Mouse (Mus musculus) liver, embryonic 15.5 days (tissue): ENCODE measurements around the gene Bdp1. TPM values are rescaled to one million over a fixed set of nuclear protein-coding genes. Genes with fewer than 3 reads are reported as not detected.
"Not testable (repeated sequence)": the region's sequence is repeated elsewhere in the genome, so short reads cannot be mapped to it uniquely, and the experiment has no call there.

Experiments
- ATAC-seq: fragments of 200-750 bp; cut with Nextera tagmentation; 2 replicates; pipeline ENCODE4 v1.8.0; 2017; ENCODE audit warnings: moderate number of reproducible peaks, mild to moderate bottlenecking, moderate library complexity; ENCODE audit not compliant: insufficient read depth
- H3K27ac ChIP-seq: fragments of 300-500 bp; sonication (generic); replicated peaks from 2 replicates; pipeline ENCODE4 v1.5.1; 2015; ENCODE audit warnings: mild to moderate bottlenecking, inconsistent platforms
- H3K27me3 ChIP-seq: fragments of 300-500 bp; sonication (generic); 2 replicates; pipeline ENCODE4 v1.6.1; 2015; ENCODE audit warnings: mild to moderate bottlenecking, inconsistent platforms
- H3K36me3 ChIP-seq: fragments of 300-500 bp; sonication (generic); replicated peaks from 2 replicates; pipeline ENCODE4 v1.6.1; 2015; ENCODE audit warnings: moderate library complexity, mild to moderate bottlenecking, inconsistent platforms
- H3K4me1 ChIP-seq: fragments of 300-500 bp; sonication (generic); replicated peaks from 2 replicates; pipeline ENCODE4 v1.6.1; 2015; ENCODE audit warnings: inconsistent platforms
- H3K4me2 ChIP-seq: fragments of 300-500 bp; sonication (generic); 2 replicates; pipeline ENCODE4 v1.6.1; 2015; ENCODE audit warnings: moderate library complexity, mild to moderate bottlenecking, inconsistent platforms
- H3K4me3 ChIP-seq: fragments of 300-500 bp; sonication (generic); replicated peaks from 2 replicates; pipeline ENCODE4 v1.5.1; 2015; ENCODE audit warnings: mild to moderate bottlenecking, inconsistent platforms
- H3K9ac ChIP-seq: fragments of 300-500 bp; sonication (generic); 2 replicates; pipeline ENCODE4 v1.6.1; 2015; ENCODE audit warnings: moderate library complexity, mild to moderate bottlenecking, inconsistent platforms
- H3K9me3 ChIP-seq: fragments of 300-500 bp; sonication (generic); replicated peaks from 2 replicates; pipeline ENCODE4 v1.6.1; 2016; ENCODE audit warnings: inconsistent platforms
- WGBS: fragments of 180-500 bp; shearing (Covaris S2); methylation state at CpG from one replicate; pipeline ENCODE4 v1.1.7; 2015; ENCODE audit warnings: mixed read lengths; ENCODE audit not compliant: insufficient replicate concordance; 5-methylcytosine and 5-hydroxymethylcytosine counted together
- polyA plus RNA-seq: library from polyadenylated mRNA; unstranded; fragments of >200 nt; fragmentation: Nextera tagmentation; extraction: Ambion mirVana; gene quantifications from 2 replicates; pipeline ENCODE4 v1.2.1, GENCODE M21; 2015

Gene Bdp1
- polyA plus RNA-seq, 1 experiment from 2014 or later, result 12.0 TPM

GRCm38 (mm10) chr13:100098808-100099207, 5.1 kb downstream of the Bdp1 start:
- 43% methylated on average over 6 of the region's 6 CpGs for WGBS
- no peak for ATAC-seq

DNA sequence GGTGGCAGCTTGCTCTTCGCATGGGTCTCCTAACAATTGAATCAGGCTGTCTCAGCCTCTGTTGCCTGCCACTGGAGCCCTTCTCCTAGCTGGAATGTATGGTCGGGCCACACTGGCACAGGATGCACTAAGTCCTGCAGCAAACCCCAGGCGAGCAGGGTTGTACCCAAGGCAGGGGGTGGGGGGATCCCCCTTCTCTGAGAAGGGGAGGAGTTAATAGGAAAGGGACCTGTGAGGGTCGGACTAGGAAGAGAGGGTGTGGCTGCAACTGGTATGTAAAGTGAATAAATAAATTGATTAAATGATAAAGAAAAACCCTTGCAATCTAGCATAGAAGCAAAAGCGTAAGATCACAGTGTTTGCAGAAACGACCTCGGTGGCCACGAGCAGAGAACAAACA, 32.4 kb downstream of the Bdp1 start:
- ATAC-seq, result no peak
- Histone ChIP-seq H3K4me3 (no peak overlapping the region), H3K27ac (no peak overlapping the region), H3K4me1 (no peaks in the 10 kb centered on the region), H3K9ac (no peak overlapping the region), H3K4me2 (no peak overlapping the region), H3K27me3 (no peaks in the 10 kb centered on the region), H3K9me3 (no peaks in the 10 kb centered on the region), H3K36me3 (peaks cover 75% of the 10 kb centered on the region)
- 78% methylated on average over 8 of the region's 8 CpGs for WGBS

More at GRCm38 (mm10) chr13:100098808-100099207, 5.1 kb downstream of the Bdp1 start:
- no peaks in the 10 kb centered on the region for H3K9me3 ChIP-seq
- H3K36me3 ChIP-seq, result peaks cover 48% of the 10 kb centered on the region
- H3K9ac ChIP-seq, result no peak overlapping the region
- H3K27me3 ChIP-seq, result no peaks in the 10 kb centered on the region
- H3K4me1 ChIP-seq, result peaks cover 27% of the 10 kb centered on the region
- H3K27ac ChIP-seq, result no peak overlapping the region
- no peak overlapping the region for H3K4me3 ChIP-seq
- no peak overlapping the region for H3K4me2 ChIP-seq

- peaks cover 73% of the 10 kb centered on the region for H3K36me3 ChIP-seq
- no peaks in the 10 kb centered on the region for H3K9me3 ChIP-seq
- no peaks in the 10 kb centered on the region for H3K4me1 ChIP-seq
Measured at GRCm38 (mm10) chr13:100067821-100068220, 36.0 kb downstream of the Bdp1 start.

DNA sequence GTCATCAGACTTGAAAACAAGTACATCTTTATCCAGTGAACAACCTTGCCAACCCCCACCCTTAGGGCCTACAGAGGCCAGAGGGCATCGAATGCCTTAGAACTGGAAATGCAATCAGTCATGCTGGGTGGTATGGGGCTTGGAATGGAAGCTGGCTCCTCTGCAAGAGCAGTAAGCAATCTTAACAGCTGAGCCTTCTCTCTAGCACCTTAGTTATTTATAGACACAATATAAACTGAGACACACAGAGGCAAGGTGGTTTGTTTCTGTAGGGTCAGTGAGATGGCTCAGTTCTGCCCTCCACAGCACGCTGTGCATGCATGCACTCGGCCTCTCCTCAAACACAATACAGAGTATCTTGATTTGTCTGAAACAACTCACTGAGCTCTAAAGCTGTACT, 39.9 kb downstream of the Bdp1 start:
- Histone ChIP-seq H3K4me2 (no peak overlapping the region), H3K36me3 (peaks cover 74% of the 10 kb centered on the region), H3K9me3 (no peaks in the 10 kb centered on the region), H3K4me3 (no peak overlapping the region), H3K27ac (no peak overlapping the region), H3K9ac (no peak overlapping the region), H3K27me3 (no peaks in the 10 kb centered on the region), H3K4me1 (no peaks in the 10 kb centered on the region)
- 79% methylated on average over 3 of the region's 3 CpGs for WGBS
- no peak for ATAC-seq

More at GRCm38 (mm10) chr13:100067821-100068220, 36.0 kb downstream of the Bdp1 start:
- Histone ChIP-seq H3K4me2 (no peak overlapping the region), H3K9ac (no peak overlapping the region), H3K27me3 (no peaks in the 10 kb centered on the region), H3K27ac (no peak overlapping the region), H3K4me3 (no peak overlapping the region)
- no peak for ATAC-seq
- 62% methylated on average over 6 of the region's 6 CpGs for WGBS

GRCm38 (mm10) chr13:100057738-100058137, 46.1 kb downstream of the Bdp1 start:
- WGBS, result 82% methylated on average over 8 of the region's 8 CpGs
- not testable (repeated sequence) for ATAC-seq, H3K27ac ChIP-seq, H3K4me3 ChIP-seq, H3K4me2 ChIP-seq, H3K9ac ChIP-seq, H3K4me1 ChIP-seq, H3K27me3 ChIP-seq, H3K9me3 ChIP-seq
- H3K36me3 ChIP-seq, result peaks cover 86% of the 10 kb centered on the region

GRCm38 (mm10) chr13:100026013-100026412, 77.9 kb downstream of the Bdp1 start:
- no peak for ATAC-seq

DNA sequence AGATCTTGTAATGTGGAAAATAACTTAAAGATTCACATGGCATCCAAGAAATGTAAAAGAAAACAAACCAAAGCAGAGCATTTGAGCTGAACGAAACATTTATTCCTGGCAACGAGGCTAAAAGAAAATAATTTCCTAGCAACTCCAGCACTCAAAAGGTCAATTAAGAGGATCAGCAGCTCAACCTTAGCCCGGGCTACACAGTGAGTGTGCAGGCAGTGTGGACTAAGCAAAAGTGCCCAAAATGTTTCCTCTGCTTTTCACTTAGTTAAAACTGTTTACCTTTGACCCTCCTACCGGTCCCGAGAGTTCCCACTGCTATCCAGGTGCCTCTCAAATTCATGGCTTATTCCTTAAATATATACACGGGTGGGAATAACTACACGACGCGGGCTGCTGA, 87.0 kb downstream of the Bdp1 start:
- no peaks in the 10 kb centered on the region for H3K9me3 ChIP-seq
- H3K4me3 ChIP-seq, result no peak overlapping the region
- H3K27ac ChIP-seq, result no peak overlapping the region
- 82% methylated on average over 9 of the region's 9 CpGs for WGBS
- no peak for ATAC-seq
- H3K4me2 ChIP-seq, result no peak overlapping the region
- H3K27me3 ChIP-seq, result no peaks in the 10 kb centered on the region
- H3K36me3 ChIP-seq, result peaks cover 16% of the 10 kb centered on the region
- peaks cover 33% of the 10 kb centered on the region for H3K4me1 ChIP-seq
- no peak overlapping the region for H3K9ac ChIP-seq

More at GRCm38 (mm10) chr13:100026013-100026412, 77.9 kb downstream of the Bdp1 start:
- Histone ChIP-seq H3K4me3 (no peak overlapping the region), H3K4me1 (no peaks in the 10 kb centered on the region), H3K9ac (no peak overlapping the region), H3K4me2 (no peak overlapping the region), H3K36me3 (peaks cover 74% of the 10 kb centered on the region), H3K9me3 (no peaks in the 10 kb centered on the region), H3K27ac (no peak overlapping the region), H3K27me3 (no peaks in the 10 kb centered on the region)
- 77% methylated on average over 6 of the region's 6 CpGs for WGBS

GRCm38 (mm10) chr13:100015937-100016336, 87.9 kb downstream of the Bdp1 start:
- H3K4me3 ChIP-seq, result peak overlapping the region; percentile 69
- no peaks in the 10 kb centered on the region for H3K27me3 ChIP-seq
- H3K4me1 ChIP-seq, result peaks cover 33% of the 10 kb centered on the region
- H3K36me3 ChIP-seq, result peaks cover 10% of the 10 kb centered on the region
- WGBS, result 7% methylated on average over 8 of the region's 8 CpGs
- no peaks in the 10 kb centered on the region for H3K9me3 ChIP-seq
- peak; percentile 4; the same call in 1 of the 2 replicates for ATAC-seq
- peak overlapping the region; percentile 93 for H3K4me2 ChIP-seq
- peak overlapping the region; percentile 46 for H3K9ac ChIP-seq
- peak overlapping the region; percentile 51 for H3K27ac ChIP-seq

GRCm38 (mm10) chr13:100014906-100015895, 88.7 kb downstream of the Bdp1 start, which contains the start of gene Mccc2:
TSS of gene Mccc2 (minus strand) at chr13:100015639.
- peaks cover 5% of the 10 kb centered on the region for H3K36me3 ChIP-seq
- WGBS, result 3% methylated on average over 46 of the region's 47 CpGs

GRCm38 (mm10) chr13:100005911-100006496, 97.9 kb downstream of the Bdp1 start:
- 63% methylated on average over 12 of the region's 12 CpGs for WGBS
- H3K4me3 ChIP-seq, result no peak overlapping the region
- H3K9ac ChIP-seq, result no peak overlapping the region
- no peaks in the 10 kb centered on the region for H3K36me3 ChIP-seq
- no peaks in the 10 kb centered on the region for H3K9me3 ChIP-seq
- H3K27me3 ChIP-seq, result no peaks in the 10 kb centered on the region
- H3K27ac ChIP-seq, result no peak overlapping the region
- peaks cover 3% of the 10 kb centered on the region; the same call in 1 of the 2 replicates for H3K4me1 ChIP-seq
- no peak overlapping the region for H3K4me2 ChIP-seq
- ATAC-seq, result no peak

More at GRCm38 (mm10) chr13:100014906-100015895, 88.7 kb downstream of the Bdp1 start, which contains the start of gene Mccc2:
- H3K4me1 ChIP-seq, result peaks cover 33% of the 10 kb centered on the region
- H3K9ac ChIP-seq, result peak within 1 kb of the TSS; percentile 58
- ATAC-seq, result peak; percentile 100
- peak within 1 kb of the TSS; percentile 59 for H3K27ac ChIP-seq
- H3K9me3 ChIP-seq, result no peaks in the 10 kb centered on the region
- no peaks in the 10 kb centered on the region for H3K27me3 ChIP-seq
- H3K4me3 ChIP-seq, result peak within 1 kb of the TSS; percentile 69
- peak within 1 kb of the TSS; percentile 93 for H3K4me2 ChIP-seq

GRCm38 (mm10) chr13:100001790-100002196, 102.1 kb downstream of the Bdp1 start:
- no peak overlapping the region for H3K4me2 ChIP-seq
- no peak overlapping the region for H3K4me3 ChIP-seq
- H3K27me3 ChIP-seq, result no peaks in the 10 kb centered on the region
- WGBS, result 33% methylated on average over 5 of the region's 5 CpGs
- H3K9me3 ChIP-seq, result no peaks in the 10 kb centered on the region
- peak; percentile 22; the same call in 1 of the 2 replicates for ATAC-seq
- no peak overlapping the region for H3K9ac ChIP-seq
- no peak overlapping the region for H3K27ac ChIP-seq
- H3K4me1 ChIP-seq, result peaks cover 3% of the 10 kb centered on the region; the same call in 1 of the 2 replicates
- no peaks in the 10 kb centered on the region for H3K36me3 ChIP-seq
